Mouse (Mus musculus) hindbrain, embryonic 14.5 days (tissue): Measurements from ENCODE around the gene Diaph2. TPM values are rescaled to one million over a fixed set of nuclear protein-coding genes. Genes with fewer than 3 reads are reported as not detected.

Experiments used
- ATAC-seq: fragments of 200-750 bp; cut with Nextera tagmentation; 2 replicates; pipeline ENCODE4 v1.8.0; 2017; ENCODE audit warnings: moderate number of reproducible peaks, mild to moderate bottlenecking, moderate TSS enrichment, moderate library complexity; ENCODE audit not compliant: low FRiP score
- DNase-seq: peaks from one replicate; pipeline ENCODE4 v3.0.0-alpha.2; 2015; ENCODE audit warnings: low spot score
- H3K27ac ChIP-seq: fragments of 300-500 bp; sonication (generic); 2 replicates; pipeline ENCODE4 v1.5.1; 2014; ENCODE audit warnings: mild to moderate bottlenecking, moderate library complexity
- H3K27me3 ChIP-seq: fragments of 300-500 bp; sonication (generic); 2 replicates; pipeline ENCODE4 v1.6.1; 2014; ENCODE audit warnings: mild to moderate bottlenecking, low read length, mixed read lengths; ENCODE audit not compliant: control insufficient read depth, insufficient read depth
- H3K36me3 ChIP-seq: fragments of 300-500 bp; sonication (generic); replicated peaks from 2 replicates; pipeline ENCODE4 v1.6.1; 2014; ENCODE audit not compliant: control insufficient read depth, insufficient read depth
- H3K4me1 ChIP-seq: fragments of 300-500 bp; sonication (generic); replicated peaks from 2 replicates; pipeline ENCODE4 v1.6.1; 2014; ENCODE audit warnings: antibody characterized with exemption, low read length, mixed read lengths; ENCODE audit not compliant: control insufficient read depth, insufficient read depth
- H3K4me2 ChIP-seq: fragments of 300-500 bp; sonication (generic); replicated peaks from 2 replicates; pipeline ENCODE4 v1.6.1; 2014; ENCODE audit warnings: mild to moderate bottlenecking, moderate library complexity
- H3K4me3 ChIP-seq: fragments of 300-500 bp; sonication (generic); replicated peaks from 2 replicates; pipeline ENCODE4 v1.5.1; 2014; ENCODE audit warnings: mild to moderate bottlenecking, low read length
- H3K9ac ChIP-seq: fragments of 300-500 bp; sonication (generic); 2 replicates; pipeline ENCODE4 v1.6.1; 2014
- H3K9me3 ChIP-seq: fragments of 300-500 bp; sonication (generic); 2 replicates; pipeline ENCODE4 v1.6.1; 2016; ENCODE audit warnings: low read length; ENCODE audit not compliant: control insufficient read depth
- WGBS: fragments of 180-500 bp; shearing (Covaris S2); extraction: QIAGEN DNeasy Blood & Tissue Kit; methylation state at CpG from one replicate; pipeline ENCODE4 v1.1.7; 2014; 5-methylcytosine and 5-hydroxymethylcytosine counted together
- polyA plus RNA-seq: library from polyadenylated mRNA; unstranded; fragments of >200 nt; fragmentation: Nextera tagmentation; extraction: Ambion mirVana; gene quantifications from 2 replicates; pipeline ENCODE4 v1.2.1, GENCODE M21; 2014

Gene Diaph2
- polyA plus RNA-seq, 1 experiment from 2014 or later: 5.4 TPM

- Histone ChIP-seq H3K9ac (peak overlapping the region; percentile 58), H3K27ac (0 out of 2 replicates have a peak overlapping the region, but pooled peaks have one; percentile 32), H3K9me3 (no peaks in the 10 kb centered on the region), H3K4me3 (peak overlapping the region; percentile 56), H3K4me1 (no peaks in the 10 kb centered on the region), H3K36me3 (no peaks in the 10 kb centered on the region), H3K4me2 (peak overlapping the region; percentile 51), H3K27me3 (no peaks in the 10 kb centered on the region)
- peak; percentile 67 for ATAC-seq
- DNase-seq: no peak
- WGBS: 24% methylated on average over 31 of the region's 31 CpGs
Measured at GRCm38 (mm10) chrX:129750094-129750569, 590 bp downstream of the Diaph2 start.

DNA sequence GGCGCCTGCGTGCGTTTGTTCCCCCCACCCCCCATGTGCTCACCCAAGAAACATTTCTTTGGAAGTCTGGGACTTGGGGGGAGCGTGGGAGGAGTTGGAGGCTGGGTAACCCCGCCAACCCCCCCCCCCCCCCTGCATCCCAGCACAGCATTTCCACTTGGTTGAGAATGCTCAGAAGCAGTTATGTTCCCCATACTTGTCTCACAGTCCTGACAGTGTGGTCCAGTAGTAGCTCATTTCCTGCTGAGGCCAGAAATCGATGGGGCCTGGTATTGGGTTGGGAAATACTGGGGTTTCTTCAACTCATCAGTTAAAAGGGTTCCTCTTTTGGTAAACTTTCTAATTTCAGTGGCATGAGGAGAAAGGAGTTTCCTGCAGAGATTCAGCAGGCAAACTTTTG, 1.1 kb downstream of the Diaph2 start:
- no peaks in the 10 kb centered on the region for H3K4me1 ChIP-seq
- ATAC-seq (peak; percentile 6; the same call in 1 of the 2 replicates), DNase-seq (no peak)
- no peaks in the 10 kb centered on the region for H3K9me3 ChIP-seq
- 21% methylated on average over 6 of the region's 6 CpGs for WGBS
- H3K27me3 ChIP-seq: no peaks in the 10 kb centered on the region
- H3K4me2 ChIP-seq: peak overlapping the region; percentile 51
- H3K9ac ChIP-seq: peak overlapping the region; percentile 58; the same call in 1 of the 2 replicates
- peak overlapping the region; percentile 56 for H3K4me3 ChIP-seq
- H3K27ac ChIP-seq: no peak overlapping the region
- H3K36me3 ChIP-seq: no peaks in the 10 kb centered on the region

DNA sequence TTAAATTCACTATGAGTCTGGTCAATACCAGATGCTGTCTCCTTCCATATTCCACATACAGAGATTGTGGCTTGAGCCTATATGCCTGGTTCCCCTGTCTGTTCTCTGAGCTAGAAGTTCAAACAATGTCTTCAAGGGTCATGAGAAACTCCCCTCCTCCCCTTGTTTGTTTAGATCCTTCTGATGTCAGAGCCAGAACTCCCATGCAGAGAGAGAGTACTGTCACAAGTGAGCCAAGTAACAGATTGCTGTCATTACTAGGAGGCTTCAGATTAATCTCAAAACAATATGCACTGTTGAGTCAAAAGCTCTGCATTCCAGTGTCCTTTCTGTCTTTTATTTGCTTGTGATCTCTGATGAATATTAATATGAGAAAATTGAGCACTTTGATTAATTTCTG, 7.1 kb downstream of the Diaph2 start:
- no peak overlapping the region for H3K4me3 ChIP-seq
- no peak overlapping the region for H3K27ac ChIP-seq
- no peak overlapping the region for H3K4me2 ChIP-seq
- DNase-seq: no peak
- H3K36me3 ChIP-seq: no peaks in the 10 kb centered on the region
- no peaks in the 10 kb centered on the region for H3K4me1 ChIP-seq
- ATAC-seq: no peak
- no peak overlapping the region for H3K9ac ChIP-seq
- no peaks in the 10 kb centered on the region for H3K27me3 ChIP-seq
- H3K9me3 ChIP-seq: no peaks in the 10 kb centered on the region

- no peak overlapping the region for H3K27ac ChIP-seq
- no peaks in the 10 kb centered on the region for H3K36me3 ChIP-seq
- ATAC-seq: no peak
- WGBS: 89% methylated on average over 2 of the region's 2 CpGs
- H3K9ac ChIP-seq: no peak overlapping the region
- no peak overlapping the region for H3K4me3 ChIP-seq
- H3K4me1 ChIP-seq: no peaks in the 10 kb centered on the region
- no peaks in the 10 kb centered on the region for H3K9me3 ChIP-seq
- no peaks in the 10 kb centered on the region for H3K27me3 ChIP-seq
- H3K4me2 ChIP-seq: no peak overlapping the region
- DNase-seq: no peak
Measured at GRCm38 (mm10) chrX:129762649-129763048, 13.1 kb downstream of the Diaph2 start.

DNA sequence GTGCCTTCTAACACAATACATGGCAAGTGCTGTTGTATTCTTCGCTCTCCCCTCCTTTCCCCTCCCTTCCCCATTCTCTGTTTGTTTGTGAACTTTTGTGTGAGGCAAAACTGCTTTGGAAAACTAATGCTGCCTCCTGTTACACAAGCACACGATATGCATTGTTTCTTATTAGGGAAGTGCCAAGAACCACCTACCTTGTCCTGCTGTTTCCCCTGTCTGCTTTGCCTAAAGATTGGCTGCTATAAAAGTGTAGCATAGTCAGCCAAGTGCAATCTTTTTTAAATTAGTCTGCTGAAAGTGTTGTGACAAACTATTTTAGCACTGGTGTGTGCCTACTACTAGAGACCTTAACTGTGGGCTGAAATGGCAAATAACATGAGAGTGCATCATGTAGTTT, 15.8 kb downstream of the Diaph2 start:
- no peaks in the 10 kb centered on the region for H3K9me3 ChIP-seq
- no peak for DNase-seq
- no peak overlapping the region for H3K9ac ChIP-seq
- no peak overlapping the region for H3K4me3 ChIP-seq
- no peak for ATAC-seq
- WGBS: 58% methylated on average over 2 of the region's 2 CpGs
- no peak overlapping the region for H3K4me2 ChIP-seq
- no peaks in the 10 kb centered on the region for H3K4me1 ChIP-seq
- H3K27me3 ChIP-seq: no peaks in the 10 kb centered on the region
- H3K36me3 ChIP-seq: no peaks in the 10 kb centered on the region
- no peak overlapping the region for H3K27ac ChIP-seq

GRCm38 (mm10) chrX:129766811-129767210, 17.3 kb downstream of the Diaph2 start:
- Histone ChIP-seq H3K27me3 (no peaks in the 10 kb centered on the region), H3K9me3 (no peaks in the 10 kb centered on the region), H3K9ac (no peak overlapping the region), H3K36me3 (no peaks in the 10 kb centered on the region), H3K4me1 (no peaks in the 10 kb centered on the region), H3K27ac (no peak overlapping the region), H3K4me3 (no peak overlapping the region), H3K4me2 (no peak overlapping the region)
- 69% methylated on average over 1 of the region's 1 CpGs for WGBS
- no peak for DNase-seq
- ATAC-seq: no peak

DNA sequence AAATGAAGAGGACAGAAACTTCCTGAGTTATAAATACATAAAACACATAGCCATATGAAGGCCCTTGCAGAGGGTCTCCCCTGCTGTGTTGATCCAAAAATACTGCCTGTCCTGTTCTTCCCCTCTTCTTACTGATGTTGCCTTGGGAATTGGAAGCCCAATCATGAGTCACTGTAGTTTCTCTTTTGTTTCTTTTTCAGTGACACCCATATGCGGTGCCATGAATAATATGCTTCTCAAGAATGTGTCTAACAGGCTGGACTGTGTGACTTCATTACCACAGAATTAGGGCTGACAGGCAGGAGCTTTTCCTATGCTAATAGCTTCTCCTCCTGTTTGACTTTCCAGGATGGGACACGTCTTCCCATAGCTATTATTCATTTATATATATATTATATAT, 21.1 kb downstream of the Diaph2 start:
- ATAC-seq (no peak), DNase-seq (no peak)
- Histone ChIP-seq H3K9me3 (no peaks in the 10 kb centered on the region), H3K4me1 (no peaks in the 10 kb centered on the region), H3K36me3 (no peaks in the 10 kb centered on the region), H3K4me2 (no peak overlapping the region), H3K27ac (no peak overlapping the region), H3K9ac (no peak overlapping the region), H3K27me3 (no peaks in the 10 kb centered on the region), H3K4me3 (no peak overlapping the region)
- 38% methylated on average over 2 of the region's 2 CpGs for WGBS

DNA sequence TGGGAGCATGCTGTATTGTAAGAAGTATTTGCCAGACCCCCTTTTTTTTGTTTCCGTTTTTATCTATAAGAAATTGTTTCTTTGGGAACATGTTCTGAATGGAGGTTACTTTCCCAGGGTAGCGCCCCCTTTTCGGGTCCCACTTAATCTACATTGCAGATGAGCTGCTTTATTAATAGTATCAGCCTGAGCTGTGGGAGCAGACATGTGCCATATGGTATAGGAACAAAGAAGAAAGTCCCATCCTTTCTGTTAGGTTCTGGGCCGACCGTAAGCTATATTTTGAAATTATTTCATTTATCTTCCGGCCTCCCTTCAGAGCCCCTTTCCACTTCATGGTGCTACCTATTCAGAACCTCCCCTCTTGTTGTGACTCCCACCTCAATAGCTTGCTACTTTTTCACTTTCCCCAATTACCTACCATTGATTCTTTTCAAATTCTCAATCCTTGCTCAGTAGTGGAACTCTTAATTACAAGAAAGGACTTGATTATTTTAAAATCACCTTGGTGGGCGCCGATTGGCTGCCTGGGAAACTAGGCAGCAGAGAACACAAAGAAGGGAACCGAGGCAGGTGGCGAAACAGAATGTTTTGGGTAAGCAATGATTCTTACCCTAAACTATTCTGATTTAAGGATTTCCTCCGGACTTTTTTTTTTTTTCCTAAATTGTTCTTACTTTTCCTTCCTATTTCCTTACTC, 24.2 kb downstream of the Diaph2 start:
- H3K9me3 ChIP-seq: no peaks in the 10 kb centered on the region
- no peak overlapping the region for H3K27ac ChIP-seq
- H3K27me3 ChIP-seq: no peaks in the 10 kb centered on the region
- no peak overlapping the region for H3K9ac ChIP-seq
- 54% methylated on average over 11 of the region's 11 CpGs for WGBS
- no peak overlapping the region for H3K4me3 ChIP-seq
- H3K4me1 ChIP-seq: no peaks in the 10 kb centered on the region
- ATAC-seq: no peak
- DNase-seq: no peak
- H3K36me3 ChIP-seq: no peaks in the 10 kb centered on the region
- no peak overlapping the region for H3K4me2 ChIP-seq

GRCm38 (mm10) chrX:129774478-129774877, 24.9 kb downstream of the Diaph2 start:
- 50% methylated on average over 3 of the region's 3 CpGs for WGBS
- no peak for ATAC-seq
- H3K27ac ChIP-seq: no peak overlapping the region

GRCm38 (mm10) chrX:129776761-129777160, 27.2 kb downstream of the Diaph2 start:
- Histone ChIP-seq H3K9me3 (no peaks in the 10 kb centered on the region), H3K36me3 (no peaks in the 10 kb centered on the region), H3K4me3 (no peak overlapping the region), H3K27ac (no peak overlapping the region), H3K27me3 (no peaks in the 10 kb centered on the region), H3K9ac (no peak overlapping the region), H3K4me1 (no peaks in the 10 kb centered on the region), H3K4me2 (no peak overlapping the region)
- ATAC-seq: no peak
- 88% methylated on average over 1 of the region's 1 CpGs for WGBS
- DNase-seq: no peak

More at GRCm38 (mm10) chrX:129774478-129774877, 24.9 kb downstream of the Diaph2 start:
- DNase-seq: no peak
- H3K4me3 ChIP-seq: no peak overlapping the region
- no peaks in the 10 kb centered on the region for H3K4me1 ChIP-seq
- no peak overlapping the region for H3K4me2 ChIP-seq
- H3K36me3 ChIP-seq: no peaks in the 10 kb centered on the region
- H3K27me3 ChIP-seq: no peaks in the 10 kb centered on the region
- no peak overlapping the region for H3K9ac ChIP-seq
- H3K9me3 ChIP-seq: no peaks in the 10 kb centered on the region
